18 mouse cellular contexts compared by ENCODE assay signal in the genomic region with DNA sequence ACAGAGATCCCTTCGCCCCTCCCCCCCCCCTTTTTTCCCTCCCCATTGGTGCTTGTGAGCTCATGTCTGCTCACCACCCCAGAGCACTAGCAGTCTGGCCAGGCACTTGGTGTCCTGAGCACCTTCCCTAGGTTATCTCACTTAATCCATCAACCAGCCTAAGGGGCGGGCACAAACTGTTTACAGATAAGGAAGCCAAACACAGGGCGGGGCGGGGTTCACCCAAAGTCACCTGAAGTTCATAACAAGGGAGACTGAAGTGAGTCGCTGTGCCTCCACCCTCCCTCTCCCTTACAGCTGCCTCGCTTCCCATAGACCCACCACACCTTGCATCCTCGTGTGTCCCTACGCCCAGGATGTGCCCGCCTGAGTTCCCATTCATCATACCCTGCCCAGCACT. TPM values are rescaled to one million over a fixed set of nuclear protein-coding genes. Genes with fewer than 3 reads are reported as not detected.
A peak's percentile ranks its signal among the peaks of the same experiment; 100 is the strongest.
DNase-seq lines count a peak whose midpoint lies in the region; ATAC-seq and TF ChIP-seq lines count a peak whose summit lies in the region.
"Had no signal": no experiment of that assay in that cellular context is flagged by ENCODE, and none has a peak within 500 bp of the region (broad histone marks: within the 10 kb centered on the region; RNA-seq: fewer than 3 reads in every experiment).

No protein-coding gene starts in this region.

- no peaks in the 10 kb centered on the region; the same call in 1 of the 2 replicates for H3K4me1 ChIP-seq in lung, embryonic 14.5 days (ENCODE audit: insufficient read depth)
- H3K4me1 ChIP-seq in liver, embryonic 15.5 days (replicated peaks) = no peaks in the 10 kb centered on the region
- H3K4me1 ChIP-seq: hindbrain, embryonic 10.5 days; kidney, embryonic 15.5 days; neural tube, embryonic 13.5 days had no signal

- ATAC-seq in lung, embryonic 14.5 days (ENCODE audit: insufficient read depth) = no peak
- peak; percentile 42 for ATAC-seq in liver, embryonic 15.5 days (ENCODE audit: insufficient read depth)
- no peak for ATAC-seq in activated CD4-positive, CD25-positive, alpha-beta regulatory T cell, adult 4 months
- ATAC-seq in erythroblast, adult 5-6 weeks (replicated peaks; ENCODE audit: low FRiP score, poor library complexity, severe bottlenecking) = no peak

- no peaks in the 10 kb centered on the region for H3K9me3 ChIP-seq in lung, embryonic 14.5 days (ENCODE audit: low read depth, low read length)
- H3K9me3 ChIP-seq in liver, embryonic 15.5 days (replicated peaks) = no peaks in the 10 kb centered on the region
- H3K9me3 ChIP-seq: hindbrain, embryonic 10.5 days; kidney, embryonic 15.5 days; neural tube, embryonic 13.5 days had no signal

- no peak overlapping the region for H3K4me2 ChIP-seq in lung, embryonic 14.5 days
- H3K4me2 ChIP-seq in liver, embryonic 15.5 days = no peak overlapping the region
- H3K4me2 ChIP-seq: kidney, embryonic 15.5 days; midbrain, embryonic 11.5 days; neural tube, embryonic 13.5 days had no signal

- DNase-seq in lung, embryonic 14.5 days = no peak
- no peak for DNase-seq in lung, postnatal 4 days
- peak; percentile 35 for DNase-seq in ZHBTc4 (ENCODE audit: low read depth, low spot score)
- peak; percentile 81 for DNase-seq in urinary bladder, postnatal 14 days (ENCODE audit: low spot score)
- DNase-seq in layer of hippocampus, adult 9-10 months (ENCODE audit: low spot score) = no peak
- DNase-seq: adrenal gland, postnatal 36 days; cerebellum, adult 2 months; heart, adult 2 months; left cerebral cortex, postnatal 4 days; thymus, adult 2 months had no signal

- no peaks in the 10 kb centered on the region for H3K36me3 ChIP-seq in lung, embryonic 14.5 days (ENCODE audit: insufficient read depth)
- H3K36me3 ChIP-seq in liver, embryonic 15.5 days (replicated peaks) = no peaks in the 10 kb centered on the region
- H3K36me3 ChIP-seq: hindbrain, embryonic 10.5 days; kidney, embryonic 15.5 days; neural tube, embryonic 13.5 days had no signal

- no peak overlapping the region for H3K4me3 ChIP-seq in lung, embryonic 14.5 days (ENCODE audit: low read depth, low read length)
- H3K4me3 ChIP-seq in liver, embryonic 15.5 days (replicated peaks) = no peak overlapping the region
- H3K4me3 ChIP-seq: heart, adult 2 months; hindbrain, embryonic 10.5 days; kidney, embryonic 15.5 days; neural tube, embryonic 13.5 days had no signal

- WGBS in lung, embryonic 14.5 days = 37% methylated on average over 9 of the region's 9 CpGs
- 50% methylated on average over 9 of the region's 9 CpGs for WGBS in liver, embryonic 15.5 days (ENCODE audit: insufficient replicate concordance)

- peak overlapping the region; percentile 30; the same call in 1 of the 2 replicates for H3K27ac ChIP-seq in lung, embryonic 14.5 days (ENCODE audit: low read depth)
- no peak overlapping the region for H3K27ac ChIP-seq in liver, embryonic 15.5 days (replicated peaks)
- H3K27ac ChIP-seq: heart, adult 2 months; hindbrain, embryonic 10.5 days; kidney, embryonic 15.5 days; macrophage; neural tube, embryonic 13.5 days had no signal

- no peak for TF ChIP-seq CTCF in lung, embryonic 14.5 days (IDR thresholded peaks at IDR 0.05; ENCODE audit: low read depth)

- no peak overlapping the region for H3K9ac ChIP-seq in lung, embryonic 14.5 days
- no peak overlapping the region for H3K9ac ChIP-seq in liver, embryonic 15.5 days
- H3K9ac ChIP-seq: kidney, embryonic 15.5 days; neural tube, embryonic 13.5 days had no signal

- no peaks in the 10 kb centered on the region for H3K27me3 ChIP-seq in lung, embryonic 14.5 days (ENCODE audit: insufficient read depth, low read length)
- no peaks in the 10 kb centered on the region for H3K27me3 ChIP-seq in liver, embryonic 15.5 days
- H3K27me3 ChIP-seq: kidney, embryonic 15.5 days; neural tube, embryonic 13.5 days had no signal

RNA-seq across cellular contexts. Expression of gene Adamts15, which starts 41.7 kb away (rescaled TPM):
- 6.2 and 6.4 TPM in 2 replicates for polyA plus RNA-seq in lung, embryonic 14.5 days (2014; fragmentation: Nextera tagmentation; extraction: Ambion mirVana)
- 0.60 and 0.79 TPM in 2 replicates for polyA plus RNA-seq in liver, embryonic 15.5 days (2015; fragmentation: Nextera tagmentation; extraction: Ambion mirVana)
- polyA plus RNA-seq in activated CD4-positive, CD25-positive, alpha-beta regulatory T cell, adult 4 months (2017; shearing (Covaris generic)) = under 1 TPM; 0.33 to 0.43 TPM
- 0.21 TPM in 1 of 2 replicates, not detected in the other for total RNA-seq in erythroblast, adult 5-6 weeks (2015; ENCODE audit: low replicate concordance)
- total RNA-seq in erythroblast, adult 5-6 weeks (2017; ENCODE audit: low replicate concordance) = not detected in 2 replicates

Comparison
In these comparisons a context has a peak if more than half of its experiments do, and no peak if none do; other contexts are left out.
1. DNase-seq: peak in ZHBTc4 (single experiment) and urinary bladder, postnatal 14 days (single experiment); none in lung, embryonic 14.5 days (single experiment), lung, postnatal 4 days (0 of 2) and layer of hippocampus, adult 9-10 months (single experiment).